Mouse (Mus musculus) megakaryocyte, embryonic 14.5 days (primary cell): ENCODE results near the gene 2700081O15Rik. TPM values are rescaled to one million over a fixed set of nuclear protein-coding genes. Genes with fewer than 3 reads are reported as not detected.

Experiments
- H3K27me3 ChIP-seq: replicated peaks from 2 replicates; pipeline ENCODE3; 2012; ENCODE audit warnings: inconsistent platforms
- H3K36me3 ChIP-seq: replicated peaks from 2 replicates; pipeline ENCODE3; 2012; ENCODE audit warnings: low read length, inconsistent platforms, mixed read lengths
- H3K4me1 ChIP-seq: 2 replicates; pipeline ENCODE4 v1.6.1; 2012; ENCODE audit warnings: inconsistent platforms
- H3K4me3 ChIP-seq: replicated peaks from 2 replicates; pipeline ENCODE3; 2012; ENCODE audit warnings: moderate library complexity, mild to moderate bottlenecking, inconsistent platforms
- H3K9me3 ChIP-seq: 2 replicates; pipeline ENCODE4 v1.6.1; 2012; ENCODE audit warnings: inconsistent platforms
- FLI1 ChIP-seq: IDR thresholded peaks from 2 replicates; pipeline ENCODE4 v1.6.1; 2012; ENCODE audit warnings: low read length, inconsistent platforms, mixed read lengths
- GATA1 ChIP-seq: IDR thresholded peaks from 3 replicates; pipeline ENCODE4 v1.6.1; 2012; ENCODE audit warnings: mixed read lengths, low read length, inconsistent platforms, borderline replicate concordance
- polyA plus RNA-seq: library from polyadenylated mRNA; stranded (reverse); fragments of >175 nt; gene quantifications from 2 replicates; pipeline ENCODE4 v1.2.3, GENCODE M21; 2012; ENCODE audit warnings: low replicate concordance; ENCODE audit not compliant: insufficient read depth

Gene 2700081O15Rik
- polyA plus RNA-seq, 1 experiment: 4.0 TPM

GRCm38 (mm10) chr19:7436061-7436970 is 18.9 kb downstream of the 2700081O15Rik start:
- TF ChIP-seq FLI1: no peak
- TF ChIP-seq GATA1: no peak

GRCm38 (mm10) chr19:7438295-7438694 is 20.9 kb downstream of the 2700081O15Rik start:
- H3K4me1 ChIP-seq: peaks cover 47% of the 10 kb centered on the region
- no peaks in the 10 kb centered on the region for H3K27me3 ChIP-seq
- H3K9me3 ChIP-seq: no peaks in the 10 kb centered on the region
- no peak for TF ChIP-seq FLI1
- TF ChIP-seq GATA1: no peak
- H3K4me3 ChIP-seq: no peak overlapping the region
- H3K36me3 ChIP-seq: peaks cover 39% of the 10 kb centered on the region

More at GRCm38 (mm10) chr19:7436061-7436970, 18.9 kb downstream of the 2700081O15Rik start:
- Histone ChIP-seq H3K4me3 (no peak overlapping the region), H3K4me1 (peaks cover 40% of the 10 kb centered on the region), H3K36me3 (peaks cover 56% of the 10 kb centered on the region), H3K27me3 (no peaks in the 10 kb centered on the region), H3K9me3 (no peaks in the 10 kb centered on the region)

DNA sequence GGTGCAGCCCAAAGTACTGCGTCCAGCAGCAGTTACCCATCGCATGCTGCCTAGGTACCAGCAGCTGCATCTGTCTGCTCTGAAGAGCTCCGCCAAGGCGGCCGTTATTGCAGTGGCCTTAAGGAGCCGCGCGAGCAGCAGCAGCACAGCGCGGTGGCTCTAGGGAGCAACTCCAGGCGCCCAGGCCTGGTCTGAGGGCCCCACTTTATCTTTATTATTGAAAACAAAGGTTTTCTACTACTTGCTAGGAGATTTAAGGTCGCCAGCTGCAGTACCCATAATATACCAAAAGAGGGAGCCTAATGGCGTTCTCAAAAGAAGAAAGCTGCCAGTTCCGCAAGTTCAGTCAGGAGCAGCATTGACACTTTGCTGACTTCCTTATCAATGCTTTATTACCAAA is 24.1 kb downstream of the 2700081O15Rik start:
- Histone ChIP-seq H3K9me3 (no peaks in the 10 kb centered on the region), H3K4me1 (peaks cover 39% of the 10 kb centered on the region), H3K4me3 (peak overlapping the region; percentile 62), H3K27me3 (no peaks in the 10 kb centered on the region), H3K36me3 (peaks cover 35% of the 10 kb centered on the region)
- TF ChIP-seq GATA1 (no peak), FLI1 (no peak)

DNA sequence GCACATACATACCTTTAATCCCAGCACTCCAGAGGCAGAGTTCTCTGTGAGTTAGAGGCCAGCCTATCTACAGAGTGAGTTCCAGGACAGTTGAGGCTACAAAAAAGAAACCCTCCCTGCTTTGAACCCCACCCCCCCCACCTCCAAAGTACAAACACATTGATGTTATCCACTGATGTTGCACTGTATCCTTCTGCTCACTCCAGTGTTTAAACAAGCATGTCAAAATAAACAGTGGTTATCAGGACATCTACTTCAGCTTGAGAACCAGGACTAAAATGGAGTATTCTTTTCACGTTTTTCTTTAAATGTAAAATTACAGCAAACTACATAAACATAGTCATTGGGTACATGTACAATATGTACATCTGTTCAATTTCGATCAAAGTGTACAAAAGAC is 27.7 kb downstream of the 2700081O15Rik start:
- Histone ChIP-seq H3K4me1 (peaks cover 24% of the 10 kb centered on the region), H3K9me3 (no peaks in the 10 kb centered on the region), H3K27me3 (no peaks in the 10 kb centered on the region), H3K4me3 (no peak overlapping the region), H3K36me3 (peaks cover 50% of the 10 kb centered on the region)
- TF ChIP-seq GATA1: no peak
- no peak for TF ChIP-seq FLI1

- H3K36me3 ChIP-seq: peaks cover 54% of the 10 kb centered on the region
These were observed 28.2 kb downstream of the 2700081O15Rik start for GRCm38 (mm10) chr19:7445596-7445995.

GRCm38 (mm10) chr19:7456803-7457202 is 39.4 kb downstream of the 2700081O15Rik start:
- H3K4me3 ChIP-seq: no peak overlapping the region
- no peak for TF ChIP-seq FLI1
- no peaks in the 10 kb centered on the region for H3K27me3 ChIP-seq

More at GRCm38 (mm10) chr19:7445596-7445995, 28.2 kb downstream of the 2700081O15Rik start:
- Histone ChIP-seq H3K4me1 (peaks cover 21% of the 10 kb centered on the region), H3K9me3 (no peaks in the 10 kb centered on the region), H3K4me3 (no peak overlapping the region), H3K27me3 (no peaks in the 10 kb centered on the region)
- TF ChIP-seq FLI1: no peak
- no peak for TF ChIP-seq GATA1

DNA sequence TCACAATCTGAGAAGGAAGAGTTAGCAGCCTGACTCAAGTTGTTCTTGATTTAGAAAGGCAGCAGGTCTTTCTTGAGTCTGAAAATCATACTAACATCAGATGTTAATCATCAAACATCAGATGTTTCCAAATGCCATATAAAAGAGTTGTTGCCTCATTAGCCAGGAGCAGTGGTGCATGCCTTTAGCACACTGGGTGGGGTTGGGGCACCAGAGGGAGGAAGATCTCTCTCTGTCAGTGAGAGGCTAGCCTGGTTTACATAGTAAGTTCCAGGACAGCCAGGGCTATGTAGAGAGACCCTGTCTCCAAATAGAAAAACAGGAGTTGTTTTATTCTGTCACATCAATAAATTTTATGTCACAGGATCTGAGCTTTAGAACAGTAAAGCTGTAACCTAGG is 41.5 kb downstream of the 2700081O15Rik start:
- H3K4me1 ChIP-seq: peaks cover 25% of the 10 kb centered on the region
- TF ChIP-seq GATA1 (no peak), FLI1 (no peak)
- H3K36me3 ChIP-seq: peaks cover 57% of the 10 kb centered on the region
- H3K4me3 ChIP-seq: no peak overlapping the region
- H3K27me3 ChIP-seq: no peaks in the 10 kb centered on the region
- H3K9me3 ChIP-seq: no peaks in the 10 kb centered on the region

More at GRCm38 (mm10) chr19:7456803-7457202, 39.4 kb downstream of the 2700081O15Rik start:
- Histone ChIP-seq H3K4me1 (peaks cover 16% of the 10 kb centered on the region), H3K9me3 (no peaks in the 10 kb centered on the region), H3K36me3 (peaks cover 45% of the 10 kb centered on the region)

GRCm38 (mm10) chr19:7459370-7459769 is 41.9 kb downstream of the 2700081O15Rik start:
- no peaks in the 10 kb centered on the region for H3K27me3 ChIP-seq
- H3K4me1 ChIP-seq: peaks cover 26% of the 10 kb centered on the region
- no peaks in the 10 kb centered on the region for H3K9me3 ChIP-seq
- H3K4me3 ChIP-seq: no peak overlapping the region
- no peak for TF ChIP-seq FLI1
- no peak for TF ChIP-seq GATA1
- peaks cover 58% of the 10 kb centered on the region for H3K36me3 ChIP-seq

DNA sequence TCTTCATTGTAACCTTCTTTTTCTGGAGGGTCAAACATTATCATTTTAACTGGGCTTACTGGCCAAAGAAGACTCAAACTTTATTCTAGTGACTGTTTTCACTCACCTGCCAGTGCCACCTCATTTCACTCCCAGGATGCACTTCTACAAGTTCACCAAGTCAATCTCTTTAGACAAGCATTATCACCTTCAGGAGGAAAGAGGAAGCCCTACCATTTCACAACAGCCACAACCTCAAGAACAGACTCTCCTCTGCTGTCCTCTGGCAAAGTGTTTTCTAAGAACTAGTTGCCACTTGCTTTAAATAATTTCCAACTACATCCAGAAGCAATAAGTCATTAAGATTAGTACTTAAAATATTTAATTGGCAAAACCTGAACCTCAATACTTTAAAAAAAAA is 50.5 kb downstream of the 2700081O15Rik start:
- H3K36me3 ChIP-seq: peaks cover 70% of the 10 kb centered on the region
- TF ChIP-seq GATA1 (no peak), FLI1 (no peak)

GRCm38 (mm10) chr19:7470643-7471042 is 53.2 kb downstream of the 2700081O15Rik start:
- no peak for TF ChIP-seq FLI1
- TF ChIP-seq GATA1: no peak
- no peak overlapping the region for H3K4me3 ChIP-seq
- no peaks in the 10 kb centered on the region for H3K9me3 ChIP-seq
- H3K36me3 ChIP-seq: peaks cover 82% of the 10 kb centered on the region
- H3K27me3 ChIP-seq: no peaks in the 10 kb centered on the region
- H3K4me1 ChIP-seq: peaks cover 22% of the 10 kb centered on the region; the same call in 1 of the 2 replicates

More for the DNA sequence above, 50.5 kb downstream of the 2700081O15Rik start:
- Histone ChIP-seq H3K4me3 (no peak overlapping the region), H3K4me1 (peaks cover 33% of the 10 kb centered on the region; the same call in 1 of the 2 replicates), H3K27me3 (no peaks in the 10 kb centered on the region), H3K9me3 (no peaks in the 10 kb centered on the region)

Other genes with a start within 250 kb of the 2700081O15Rik start
- 111 and 112 TPM in 2 replicates for gene Otub1, start 211.3 kb upstream of the 2700081O15Rik start, polyA plus RNA-seq
- 446 and 491 TPM in 2 replicates for gene Cox8a, start 200.0 kb upstream of the 2700081O15Rik start, polyA plus RNA-seq
- 14.4 and 15.8 TPM in 2 replicates for gene Naa40, start 176.4 kb upstream of the 2700081O15Rik start, polyA plus RNA-seq
- gene Rcor2, start 150.3 kb upstream of the 2700081O15Rik start, polyA plus RNA-seq: 206 and 356 TPM in 2 replicates
- 179 and 300 TPM in 2 replicates for gene Mark2, start 75.8 kb upstream of the 2700081O15Rik start, polyA plus RNA-seq
- 40.6 and 204 TPM in 2 replicates for gene Spindoc, start 34.6 kb upstream of the 2700081O15Rik start, polyA plus RNA-seq
- 30.0 and 59.9 TPM in 2 replicates for gene Rtn3, start 65.7 kb downstream of the 2700081O15Rik start, polyA plus RNA-seq
- gene Atl3, start 76.4 kb downstream of the 2700081O15Rik start, polyA plus RNA-seq: 0.28 and 1.6 TPM in 2 replicates
- gene Pla2g16, start 139.8 kb downstream of the 2700081O15Rik start, polyA plus RNA-seq: 2.8 and 11.1 TPM in 2 replicates
- not detected in 2 replicates for gene Lgals12, start 189.6 kb downstream of the 2700081O15Rik start, polyA plus RNA-seq
- 0.26 TPM in 1 of 2 replicates, not detected in the other for gene Hrasls5, start 194.9 kb downstream of the 2700081O15Rik start, polyA plus RNA-seq